Mouse (Mus musculus) hindbrain, embryonic 10.5 days (tissue): ENCODE measurements around the gene AL607142.1. TPM values are rescaled to one million over a fixed set of nuclear protein-coding genes. Genes with fewer than 3 reads are reported as not detected.

Source experiments
- DNase-seq: peaks from one replicate; pipeline ENCODE4 v3.0.0-alpha.2; 2017; ENCODE audit warnings: low spot score
- H3K27ac ChIP-seq: fragments of 300-500 bp; sonication (generic); 2 replicates; pipeline ENCODE4 v1.5.1; 2016; ENCODE audit warnings: mild to moderate bottlenecking, moderate library complexity
- H3K27me3 ChIP-seq: fragments of 300-500 bp; sonication (generic); 2 replicates; pipeline ENCODE4 v1.6.1; 2016; ENCODE audit warnings: mild to moderate bottlenecking; ENCODE audit not compliant: poor library complexity, insufficient read depth, severe bottlenecking
- H3K36me3 ChIP-seq: fragments of 300-500 bp; sonication (generic); 2 replicates; pipeline ENCODE4 v1.6.1; 2016; ENCODE audit warnings: mild to moderate bottlenecking, moderate library complexity
- H3K4me1 ChIP-seq: fragments of 300-500 bp; sonication (generic); replicated peaks from 2 replicates; pipeline ENCODE4 v1.6.1; 2016; ENCODE audit warnings: mild to moderate bottlenecking
- H3K4me3 ChIP-seq: fragments of 300-500 bp; sonication (generic); 2 replicates; pipeline ENCODE4 v1.5.1; 2016; ENCODE audit warnings: mild to moderate bottlenecking, moderate library complexity
- H3K9me3 ChIP-seq: fragments of 300-500 bp; sonication (generic); 2 replicates; pipeline ENCODE4 v1.6.1; 2016; ENCODE audit warnings: mild to moderate bottlenecking, moderate library complexity
- WGBS: fragments of 180-500 bp; shearing (Covaris S2); methylation state at CpG from one replicate; pipeline ENCODE4 v1.1.7; 2016; 5-methylcytosine and 5-hydroxymethylcytosine counted together
- polyA plus RNA-seq: library from polyadenylated mRNA; unstranded; fragments of >200 nt; fragmentation: Nextera tagmentation; extraction: Ambion mirVana; gene quantifications from 2 replicates; pipeline ENCODE4 v1.2.1, GENCODE M21; 2016

AL607142.1 gene
- polyA plus RNA-seq: not detected in 2 replicates

GRCm38 (mm10) chr4:120064696-120065095 is at the start of gene AL607142.1:
TSS of gene AL607142.1 (plus strand) at chr4:120064996.
- WGBS: 90% methylated on average over 10 of the region's 10 CpGs
- no peak for DNase-seq
- H3K4me3 ChIP-seq: no peak within 1 kb of the TSS
- H3K4me1 ChIP-seq: peaks cover 5% of the 10 kb centered on the region; the same call in 1 of the 2 replicates
- H3K9me3 ChIP-seq: no peaks in the 10 kb centered on the region
- H3K36me3 ChIP-seq: no peaks in the 10 kb centered on the region
- no peak within 1 kb of the TSS for H3K27ac ChIP-seq
- H3K27me3 ChIP-seq: no peaks in the 10 kb centered on the region

- DNase-seq: no peak
- Histone ChIP-seq H3K27me3 (peaks cover 5% of the 10 kb centered on the region), H3K36me3 (no peaks in the 10 kb centered on the region), H3K4me3 (no peak overlapping the region), H3K4me1 (peaks cover 10% of the 10 kb centered on the region; the same call in 1 of the 2 replicates), H3K9me3 (no peaks in the 10 kb centered on the region), H3K27ac (no peak overlapping the region)
- WGBS: 86% methylated on average over 5 of the region's 5 CpGs
Observed at GRCm38 (mm10) chr4:120018426-120018825, 46.4 kb upstream of the AL607142.1 start.

- WGBS: 71% methylated on average over 3 of the region's 3 CpGs
- no peak for DNase-seq
Observed at GRCm38 (mm10) chr4:120022392-120022791, 42.4 kb upstream of the AL607142.1 start.

GRCm38 (mm10) chr4:120023221-120023840 is 41.5 kb upstream of the AL607142.1 start:
- Histone ChIP-seq H3K9me3 (no peaks in the 10 kb centered on the region), H3K4me3 (no peak overlapping the region), H3K36me3 (no peaks in the 10 kb centered on the region), H3K27me3 (peaks cover 26% of the 10 kb centered on the region), H3K4me1 (peaks cover 15% of the 10 kb centered on the region), H3K27ac (no peak overlapping the region)
- 84% methylated on average over 4 of the region's 4 CpGs for WGBS
- no peak for DNase-seq

More at GRCm38 (mm10) chr4:120022392-120022791, 42.4 kb upstream of the AL607142.1 start:
- Histone ChIP-seq H3K27ac (no peak overlapping the region), H3K27me3 (peaks cover 19% of the 10 kb centered on the region), H3K4me1 (peaks cover 20% of the 10 kb centered on the region), H3K36me3 (no peaks in the 10 kb centered on the region), H3K4me3 (no peak overlapping the region), H3K9me3 (no peaks in the 10 kb centered on the region)

- H3K27me3 ChIP-seq: peaks cover 33% of the 10 kb centered on the region
- 54% methylated on average over 10 of the region's 10 CpGs for WGBS
- H3K9me3 ChIP-seq: no peaks in the 10 kb centered on the region
- no peak overlapping the region for H3K4me3 ChIP-seq
- DNase-seq: no peak
- no peaks in the 10 kb centered on the region for H3K36me3 ChIP-seq
- H3K4me1 ChIP-seq: peaks cover 15% of the 10 kb centered on the region
- no peak overlapping the region for H3K27ac ChIP-seq
Observed at GRCm38 (mm10) chr4:120024071-120024470, 40.7 kb upstream of the AL607142.1 start.

- Histone ChIP-seq H3K4me3 (no peak overlapping the region), H3K9me3 (no peaks in the 10 kb centered on the region), H3K27ac (no peak overlapping the region), H3K4me1 (peaks cover 22% of the 10 kb centered on the region), H3K36me3 (no peaks in the 10 kb centered on the region), H3K27me3 (peaks cover 69% of the 10 kb centered on the region)
- 82% methylated on average over 1 of the region's 1 CpGs for WGBS
- DNase-seq: no peak
Observed at GRCm38 (mm10) chr4:120027671-120028070, 37.1 kb upstream of the AL607142.1 start.

- Histone ChIP-seq H3K4me1 (peaks cover 22% of the 10 kb centered on the region), H3K9me3 (no peaks in the 10 kb centered on the region), H3K4me3 (no peak overlapping the region), H3K36me3 (no peaks in the 10 kb centered on the region), H3K27me3 (peaks cover 76% of the 10 kb centered on the region), H3K27ac (no peak overlapping the region)
- DNase-seq: no peak
- 86% methylated on average over 1 of the region's 1 CpGs for WGBS
Observed at GRCm38 (mm10) chr4:120029937-120030336, 34.9 kb upstream of the AL607142.1 start.

GRCm38 (mm10) chr4:120032320-120032983 is 32.3 kb upstream of the AL607142.1 start:
- WGBS: 5% methylated on average over 70 of the region's 70 CpGs
- peak overlapping the region; percentile 69; the same call in 1 of the 2 replicates for H3K27ac ChIP-seq
- peak overlapping the region; percentile 65 for H3K4me3 ChIP-seq
- no peaks in the 10 kb centered on the region for H3K36me3 ChIP-seq
- H3K4me1 ChIP-seq: peaks cover 16% of the 10 kb centered on the region
- H3K27me3 ChIP-seq: peaks cover 95% of the 10 kb centered on the region
- peak; percentile 62 for DNase-seq
- H3K9me3 ChIP-seq: no peaks in the 10 kb centered on the region

GRCm38 (mm10) chr4:120032984-120033355 is 31.8 kb upstream of the AL607142.1 start:
- Histone ChIP-seq H3K9me3 (no peaks in the 10 kb centered on the region), H3K36me3 (no peaks in the 10 kb centered on the region), H3K4me1 (peaks cover 16% of the 10 kb centered on the region), H3K4me3 (peak overlapping the region; percentile 65), H3K27ac (peak overlapping the region; percentile 69; the same call in 1 of the 2 replicates), H3K27me3 (peaks cover 96% of the 10 kb centered on the region)
- peak; percentile 33 for DNase-seq
- WGBS: under 1% methylated on average over 38 of the region's 38 CpGs

- 82% methylated on average over 4 of the region's 4 CpGs for WGBS
- no peak overlapping the region for H3K27ac ChIP-seq
- no peaks in the 10 kb centered on the region for H3K36me3 ChIP-seq
- peaks cover 16% of the 10 kb centered on the region for H3K4me1 ChIP-seq
- peaks cover 68% of the 10 kb centered on the region for H3K27me3 ChIP-seq
- no peak for DNase-seq
- H3K9me3 ChIP-seq: no peaks in the 10 kb centered on the region
- no peak overlapping the region for H3K4me3 ChIP-seq
Observed at GRCm38 (mm10) chr4:120036294-120036693, 28.5 kb upstream of the AL607142.1 start.

GRCm38 (mm10) chr4:120037007-120037406 is 27.8 kb upstream of the AL607142.1 start:
- no peak for DNase-seq
- peaks cover 61% of the 10 kb centered on the region for H3K27me3 ChIP-seq
- H3K9me3 ChIP-seq: no peaks in the 10 kb centered on the region
- H3K36me3 ChIP-seq: no peaks in the 10 kb centered on the region
- 54% methylated on average over 7 of the region's 7 CpGs for WGBS
- H3K27ac ChIP-seq: no peak overlapping the region
- H3K4me1 ChIP-seq: peaks cover 14% of the 10 kb centered on the region
- H3K4me3 ChIP-seq: no peak overlapping the region

GRCm38 (mm10) chr4:120041520-120041919 is 23.3 kb upstream of the AL607142.1 start:
- no peak overlapping the region for H3K4me3 ChIP-seq
- DNase-seq: no peak
- H3K27me3 ChIP-seq: peaks cover 16% of the 10 kb centered on the region; the same call in 1 of the 2 replicates
- no peaks in the 10 kb centered on the region for H3K36me3 ChIP-seq
- no peaks in the 10 kb centered on the region for H3K4me1 ChIP-seq
- WGBS: 84% methylated on average over 2 of the region's 2 CpGs
- H3K9me3 ChIP-seq: no peaks in the 10 kb centered on the region
- H3K27ac ChIP-seq: no peak overlapping the region

- WGBS: 93% methylated on average over 7 of the region's 7 CpGs
Observed at GRCm38 (mm10) chr4:120042480-120042879, 22.3 kb upstream of the AL607142.1 start.

More at GRCm38 (mm10) chr4:120042480-120042879, 22.3 kb upstream of the AL607142.1 start:
- no peaks in the 10 kb centered on the region for H3K36me3 ChIP-seq
- peaks cover 14% of the 10 kb centered on the region; the same call in 1 of the 2 replicates for H3K27me3 ChIP-seq
- H3K27ac ChIP-seq: no peak overlapping the region
- H3K4me1 ChIP-seq: 0 out of 2 replicates have a peak, but pooled peaks cover 5% of the 10 kb centered on the region
- no peaks in the 10 kb centered on the region for H3K9me3 ChIP-seq
- no peak for DNase-seq
- H3K4me3 ChIP-seq: no peak overlapping the region
